Mouse (Mus musculus): ENCODE results near the gene Il2rg. TPM values are rescaled to one million over a fixed set of nuclear protein-coding genes. Genes with fewer than 3 reads are reported as not detected.
A peak's percentile ranks its signal among the peaks of the same experiment; 100 is the strongest.

The Il2rg gene
- total and polyA plus RNA-seq, 3 experiments = 82.6 to 294 (median 88.0) TPM

- H3K9me3 ChIP-seq (replicated peaks; ENCODE audit: low read length) = no peaks in the 10 kb centered on the region
- no peaks in the 10 kb centered on the region for H3K79me2 ChIP-seq (replicated peaks; ENCODE audit: control insufficient read depth, extremely low read depth, insufficient read depth, poor library complexity, severe bottlenecking)
- no peak overlapping the region for H3K9ac ChIP-seq (ENCODE audit: insufficient read depth, low read depth)
- H3K4me1 ChIP-seq (ENCODE audit: control insufficient read depth in 1 of 2, insufficient read depth in 2 of 2) = no peaks in the 10 kb centered on the region
- TF ChIP-seq RAD21 (IDR thresholded peaks at IDR 0.05; ENCODE audit: low read depth, low read length) (peak; percentile 60), MAX (IDR thresholded peaks at IDR 0.05; ENCODE audit: low read length) (no peak), CTCF (conservative IDR thresholded peaks at IDR 0.05 in 1 of 2, IDR thresholded peaks at IDR 0.05 in 1 of 2; ENCODE audit: low read depth in 2 of 2, low read length in 2 of 2) (peak; percentile 15 to 70; a peak in 3 of 4 replicates), SMC3 (IDR thresholded peaks at IDR 0.05; ENCODE audit: low read depth, low read length) (peak; percentile 88)
- no peak overlapping the region for H3K27ac ChIP-seq (ENCODE audit: insufficient read depth, low read depth)
- peak; percentile 38 for DNase-seq (ENCODE audit: extremely low read depth)
- dilution Hi-C loops (cut with MboI; ENCODE audit: extremely low pct_ligation_motif_present, extremely low pct_unique_long_range_greater_than_20kb, low sequenced_read_pairs) = no loop called here
- in situ Hi-C loops (cut with MboI; ENCODE audit: low pct_ligation_motif_present, low pct_unique_long_range_greater_than_20kb, low sequenced_read_pairs) = loop anchor here (25.0 kb wide), 1 partner anchor 148 kb away; no protein-coding TSS in a partner anchor
- H3K27me3 ChIP-seq (replicated peaks) = no peaks in the 10 kb centered on the region
- peaks cover 91 to 100% of the 10 kb centered on the region in 2 experiments for H3K36me3 ChIP-seq (replicated peaks in 1 of 2; ENCODE audit: control insufficient read depth in 1 of 2, insufficient read depth in 1 of 2, low read length in 1 of 2)
- H3K4me3 ChIP-seq (replicated peaks in 1 of 3; ENCODE audit: low read depth in 2 of 3, low read length in 2 of 3, poor library complexity in 1 of 3) = no peak overlapping the region
- no peak overlapping the region for H3K4me2 ChIP-seq (ENCODE audit: insufficient read depth, low read depth, poor library complexity, severe bottlenecking)
Observed at GRCm38 (mm10) chrX:101285534-101285933, 17.5 kb upstream of the Il2rg start.

- H3K36me3 ChIP-seq (replicated peaks in 1 of 2; ENCODE audit: control insufficient read depth in 1 of 2, insufficient read depth in 1 of 2, low read length in 1 of 2) = peaks cover 79 to 95% of the 10 kb centered on the region in 2 experiments
- no peak overlapping the region for H3K4me2 ChIP-seq (ENCODE audit: insufficient read depth, low read depth, poor library complexity, severe bottlenecking)
- DNase-seq (ENCODE audit: extremely low read depth) = no peak
- H3K9ac ChIP-seq (ENCODE audit: insufficient read depth, low read depth) = no peak overlapping the region
- in situ Hi-C loops (cut with MboI; ENCODE audit: low pct_ligation_motif_present, low pct_unique_long_range_greater_than_20kb, low sequenced_read_pairs) = loop anchor here (25.0 kb wide), 1 partner anchor 146 kb away; no protein-coding TSS in a partner anchor
- no peak overlapping the region for H3K4me3 ChIP-seq (replicated peaks in 1 of 3; ENCODE audit: low read depth in 2 of 3, low read length in 2 of 3, poor library complexity in 1 of 3)
- H3K27ac ChIP-seq (ENCODE audit: insufficient read depth, low read depth) = no peak overlapping the region
- H3K9me3 ChIP-seq (replicated peaks; ENCODE audit: low read length) = no peaks in the 10 kb centered on the region
- no peaks in the 10 kb centered on the region for H3K27me3 ChIP-seq (replicated peaks)
- no peaks in the 10 kb centered on the region; the same call in 1 of the 2 replicates for H3K79me2 ChIP-seq (replicated peaks; ENCODE audit: control insufficient read depth, extremely low read depth, insufficient read depth, poor library complexity, severe bottlenecking)
- TF ChIP-seq RAD21 (IDR thresholded peaks at IDR 0.05; ENCODE audit: low read depth, low read length) = no peak
- TF ChIP-seq MXI1 (IDR thresholded peaks at IDR 0.05; ENCODE audit: low read depth, low read length) = no peak
- no peak for TF ChIP-seq MEF2A (IDR thresholded peaks at IDR 0.05; ENCODE audit: borderline replicate concordance, low read depth, low read length)
- TF ChIP-seq IRF4 (IDR thresholded peaks at IDR 0.05; ENCODE audit: low read depth, low read length) = no peak
- TF ChIP-seq JUN (IDR thresholded peaks at IDR 0.05; ENCODE audit: insufficient read depth, low read depth, low read length) = no peak
- TF ChIP-seq ELF1 (IDR thresholded peaks at IDR 0.05; ENCODE audit: low read depth, low read length) = no peak
- H3K4me1 ChIP-seq (ENCODE audit: control insufficient read depth in 1 of 2, insufficient read depth in 2 of 2) = no peaks in the 10 kb centered on the region
- dilution Hi-C loops (cut with MboI; ENCODE audit: extremely low pct_ligation_motif_present, extremely low pct_unique_long_range_greater_than_20kb, low sequenced_read_pairs) = no loop called here
Observed at GRCm38 (mm10) chrX:101282813-101283212, 14.8 kb upstream of the Il2rg start.

- DNase-seq (ENCODE audit: extremely low read depth) = peak; percentile 87
- Histone ChIP-seq H3K4me2 (ENCODE audit: insufficient read depth, low read depth, poor library complexity, severe bottlenecking) (peak within 1 kb of the TSS; percentile 89), H3K36me3 (replicated peaks in 1 of 2; ENCODE audit: control insufficient read depth in 1 of 2, insufficient read depth in 1 of 2, low read length in 1 of 2) (peaks cover 25 to 37% of the 10 kb centered on the region in 2 experiments), H3K27ac (ENCODE audit: insufficient read depth, low read depth) (peak within 1 kb of the TSS; percentile 75), H3K27me3 (replicated peaks) (no peaks in the 10 kb centered on the region), H3K4me1 (ENCODE audit: control insufficient read depth in 1 of 2, insufficient read depth in 2 of 2) (peaks cover 0 to 39% of the 10 kb centered on the region in 2 experiments; a peak in 2 of 4 replicates), H3K9me3 (replicated peaks; ENCODE audit: low read length) (no peaks in the 10 kb centered on the region), H3K4me3 (replicated peaks in 1 of 3; ENCODE audit: low read depth in 2 of 3, low read length in 2 of 3, poor library complexity in 1 of 3) (peak within 1 kb of the TSS; percentile 66 to 84 (median 71)), H3K79me2 (replicated peaks; ENCODE audit: control insufficient read depth, extremely low read depth, insufficient read depth, poor library complexity, severe bottlenecking) (peaks cover 10% of the 10 kb centered on the region; the same call in 1 of the 2 replicates), H3K9ac (ENCODE audit: insufficient read depth, low read depth) (peak within 1 kb of the TSS; percentile 97)
- dilution Hi-C loops (cut with MboI; ENCODE audit: extremely low pct_ligation_motif_present, extremely low pct_unique_long_range_greater_than_20kb, low sequenced_read_pairs) (no loop called here), in situ Hi-C loops (cut with MboI; ENCODE audit: low pct_ligation_motif_present, low pct_unique_long_range_greater_than_20kb, low sequenced_read_pairs) (no loop called here)
- TF ChIP-seq POLR2A (IDR thresholded peaks at IDR 0.05; ENCODE audit: low read depth, low read length) (peak; percentile 72), NELFE (IDR thresholded peaks at IDR 0.05; ENCODE audit: low read depth, low read length) (0 out of 2 replicates have a peak, but pooled peaks have one; percentile 28), TBP (conservative IDR thresholded peaks at IDR 0.05; ENCODE audit: low read depth, low read length) (0 out of 2 replicates have a peak, but pooled peaks have one; percentile 59), IRF4 (IDR thresholded peaks at IDR 0.05; ENCODE audit: low read depth, low read length) (peak; percentile 44; the same call in 1 of the 2 replicates), RCOR1 (conservative IDR thresholded peaks at IDR 0.05; ENCODE audit: low read depth, low read length) (no peak), EP300 (IDR thresholded peaks at IDR 0.05; ENCODE audit: low read length) (no peak), TCF12 (IDR thresholded peaks at IDR 0.05; ENCODE audit: low read depth, low read length) (peak; percentile 38; the same call in 1 of the 2 replicates), SIN3A (IDR thresholded peaks at IDR 0.05; ENCODE audit: low read length) (no peak), UBTF (IDR thresholded peaks at IDR 0.05; ENCODE audit: low read depth, low read length) (peak; percentile 41; the same call in 1 of the 2 replicates), MEF2A (IDR thresholded peaks at IDR 0.05; ENCODE audit: borderline replicate concordance, low read depth, low read length) (no peak), MAZ (IDR thresholded peaks at IDR 0.05; ENCODE audit: low read depth, low read length) (peak; percentile 73; the same call in 1 of the 2 replicates), CTCF (conservative IDR thresholded peaks at IDR 0.05 in 1 of 2, IDR thresholded peaks at IDR 0.05 in 1 of 2; ENCODE audit: low read depth in 2 of 2, low read length in 2 of 2) (no peak)
Observed at GRCm38 (mm10) chrX:101273875-101274738, 6.1 kb upstream of the Il2rg start, which contains the start of gene Med12. Gene Med12, plus strand, starts transcription at chrX:101274030.

Data from CH12.LX (cell line).